Mouse (Mus musculus) stomach, postnatal 0 days (tissue): ENCODE data around the gene Ctnna3. TPM values are rescaled to one million over a fixed set of nuclear protein-coding genes. Genes with fewer than 3 reads are reported as not detected.

Experiments used
- ATAC-seq: fragments of 200-750 bp; cut with Nextera tagmentation; 2 replicates; pipeline ENCODE4 v1.8.0; 2017; ENCODE audit not compliant: low FRiP score, low TSS enrichment
- DNase-seq: peaks from one replicate; pipeline ENCODE4 v3.0.0-alpha.2; 2016; ENCODE audit warnings: low spot score
- H3K27ac ChIP-seq: fragments of 300-500 bp; sonication (generic); replicated peaks from 2 replicates; pipeline ENCODE4 v1.5.1; 2014; ENCODE audit warnings: mild to moderate bottlenecking, control low read depth
- H3K27me3 ChIP-seq: fragments of 300-500 bp; sonication (generic); 2 replicates; pipeline ENCODE4 v1.6.1; 2014; ENCODE audit warnings: low read length; ENCODE audit not compliant: control insufficient read depth, insufficient read depth
- H3K36me3 ChIP-seq: fragments of 300-500 bp; sonication (generic); 2 replicates; pipeline ENCODE4 v1.6.1; 2014; ENCODE audit warnings: low read length, mixed read lengths; ENCODE audit not compliant: control insufficient read depth, insufficient read depth
- H3K4me1 ChIP-seq: fragments of 300-500 bp; sonication (generic); replicated peaks from 2 replicates; pipeline ENCODE4 v1.6.1; 2014; ENCODE audit warnings: antibody characterized with exemption; ENCODE audit not compliant: control insufficient read depth, insufficient read depth
- H3K4me2 ChIP-seq: fragments of 300-500 bp; sonication (generic); replicated peaks from 2 replicates; pipeline ENCODE4 v1.6.1; 2014; ENCODE audit warnings: low read depth, mild to moderate bottlenecking, control low read depth, moderate library complexity
- H3K4me3 ChIP-seq: fragments of 300-500 bp; sonication (generic); 2 replicates; pipeline ENCODE4 v1.5.1; 2014; ENCODE audit warnings: low read depth, low read length, control low read depth
- H3K9ac ChIP-seq: fragments of 300-500 bp; sonication (generic); 2 replicates; pipeline ENCODE4 v1.6.1; 2014; ENCODE audit warnings: mild to moderate bottlenecking, low read length, control low read depth, mixed read lengths
- H3K9me3 ChIP-seq: fragments of 300-500 bp; sonication (generic); 2 replicates; pipeline ENCODE4 v1.6.1; 2016; ENCODE audit warnings: low read length; ENCODE audit not compliant: control insufficient read depth
- CTCF ChIP-seq: IDR thresholded peaks from 2 replicates; pipeline ENCODE4 v1.5.1; 2016; ENCODE audit warnings: antibody characterized with exemption, low read depth, mild to moderate bottlenecking, moderate library complexity
- EP300 ChIP-seq: optimal IDR thresholded peaks from 2 replicates; pipeline ENCODE3; 2016; ENCODE audit warnings: antibody characterized with exemption
- WGBS: fragments of 180-500 bp; shearing (Covaris S2); extraction: QIAGEN DNeasy Blood & Tissue Kit; methylation state at CpG from one replicate; pipeline ENCODE4 v1.1.7; 2014; 5-methylcytosine and 5-hydroxymethylcytosine counted together
- polyA plus RNA-seq: library from polyadenylated mRNA; unstranded; fragments of >200 nt; fragmentation: Nextera tagmentation; extraction: Ambion mirVana; gene quantifications from 2 replicates; pipeline ENCODE4 v1.2.1, GENCODE M21; 2015

Ctnna3 gene
- polyA plus RNA-seq, 1 experiment from 2014 or later = 0.27 TPM

- Histone ChIP-seq H3K4me3 (peak overlapping the region; percentile 80), H3K9me3 (no peaks in the 10 kb centered on the region), H3K36me3 (no peaks in the 10 kb centered on the region), H3K27me3 (no peaks in the 10 kb centered on the region), H3K4me1 (no peaks in the 10 kb centered on the region), H3K4me2 (peak overlapping the region; percentile 56), H3K27ac (peak overlapping the region; percentile 53; the same call in 1 of the 2 replicates), H3K9ac (peak overlapping the region; percentile 55)
- DNase-seq = peak; percentile 27
- no peak for ATAC-seq
- no peak for TF ChIP-seq EP300
- TF ChIP-seq CTCF = no peak
- WGBS = 15% methylated on average over 19 of the region's 19 CpGs
Measured at GRCm38 (mm10) chr10:63428243-63429022, 1.5 kb upstream of the Ctnna3 start.

GRCm38 (mm10) chr10:63429023-63429340 is 916 bp upstream of the Ctnna3 start:
- Histone ChIP-seq H3K9ac (peak overlapping the region; percentile 55), H3K27ac (peak overlapping the region; percentile 35; the same call in 1 of the 2 replicates), H3K4me3 (peak overlapping the region; percentile 80), H3K27me3 (no peaks in the 10 kb centered on the region), H3K9me3 (no peaks in the 10 kb centered on the region), H3K36me3 (no peaks in the 10 kb centered on the region), H3K4me1 (no peaks in the 10 kb centered on the region), H3K4me2 (peak overlapping the region; percentile 56)
- no peak for DNase-seq
- TF ChIP-seq CTCF (no peak), EP300 (no peak)
- no peak for ATAC-seq
- WGBS = under 1% methylated on average over 11 of the region's 11 CpGs

GRCm38 (mm10) chr10:63429380-63429779 is 518 bp upstream of the Ctnna3 start:
- no peaks in the 10 kb centered on the region for H3K27me3 ChIP-seq
- ATAC-seq (peak; percentile 95), DNase-seq (peak; percentile 99)
- no peaks in the 10 kb centered on the region for H3K4me1 ChIP-seq
- TF ChIP-seq EP300 = peak; percentile 47
- no peak for TF ChIP-seq CTCF
- H3K4me2 ChIP-seq = peak overlapping the region; percentile 56
- H3K27ac ChIP-seq = peak overlapping the region; percentile 80
- H3K4me3 ChIP-seq = peak overlapping the region; percentile 80
- H3K9me3 ChIP-seq = no peaks in the 10 kb centered on the region
- H3K9ac ChIP-seq = peak overlapping the region; percentile 72
- under 1% methylated on average over 32 of the region's 34 CpGs for WGBS
- no peaks in the 10 kb centered on the region for H3K36me3 ChIP-seq

GRCm38 (mm10) chr10:63431221-63431736 is 1.4 kb downstream of the Ctnna3 start:
- Histone ChIP-seq H3K36me3 (no peaks in the 10 kb centered on the region), H3K4me2 (no peak overlapping the region), H3K27ac (no peak overlapping the region), H3K27me3 (no peaks in the 10 kb centered on the region), H3K9ac (no peak overlapping the region), H3K4me3 (no peak overlapping the region), H3K4me1 (no peaks in the 10 kb centered on the region), H3K9me3 (no peaks in the 10 kb centered on the region)
- ATAC-seq = no peak
- TF ChIP-seq EP300 = no peak
- TF ChIP-seq CTCF = no peak
- WGBS = 86% methylated on average over 7 of the region's 7 CpGs
- no peak for DNase-seq

GRCm38 (mm10) chr10:63432099-63432498 is 2.2 kb downstream of the Ctnna3 start:
- no peak for ATAC-seq
- 92% methylated on average over 8 of the region's 8 CpGs for WGBS
- H3K27me3 ChIP-seq = no peaks in the 10 kb centered on the region
- no peak overlapping the region for H3K4me3 ChIP-seq
- no peaks in the 10 kb centered on the region for H3K9me3 ChIP-seq
- H3K4me1 ChIP-seq = no peaks in the 10 kb centered on the region
- H3K4me2 ChIP-seq = no peak overlapping the region
- H3K27ac ChIP-seq = no peak overlapping the region
- H3K9ac ChIP-seq = no peak overlapping the region
- TF ChIP-seq EP300 (no peak), CTCF (no peak)
- DNase-seq = no peak
- H3K36me3 ChIP-seq = no peaks in the 10 kb centered on the region

GRCm38 (mm10) chr10:63432887-63433286 is 3.0 kb downstream of the Ctnna3 start:
- ATAC-seq (no peak), DNase-seq (no peak)
- Histone ChIP-seq H3K4me3 (no peak overlapping the region), H3K4me1 (no peaks in the 10 kb centered on the region), H3K4me2 (no peak overlapping the region), H3K27ac (no peak overlapping the region), H3K36me3 (no peaks in the 10 kb centered on the region), H3K27me3 (no peaks in the 10 kb centered on the region), H3K9me3 (no peaks in the 10 kb centered on the region), H3K9ac (no peak overlapping the region)
- no peak for TF ChIP-seq EP300
- WGBS = 49% methylated on average over 2 of the region's 2 CpGs
